Mouse (Mus musculus): ENCODE data around the gene Mansc4.

GRCm38 (mm10) chr6:147106716-147107115, 19.9 kb upstream of the Mansc4 start:
- TF ChIP-seq POLR2A (IDR thresholded peaks at IDR 0.05; ENCODE audit: insufficient read depth, low read length) (no peak), EP300 (IDR thresholded peaks at IDR 0.05; ENCODE audit: insufficient read depth, low read depth, low read length) (no peak), CTCF (IDR thresholded peaks at IDR 0.05; ENCODE audit: low read depth, low read length) (no peak)

Data from ES-Bruce4 (cell line).